Mouse (Mus musculus) forebrain, embryonic 14.5 days (tissue): Measurements from ENCODE around the gene Elf2. TPM values are rescaled to one million over a fixed set of nuclear protein-coding genes. Genes with fewer than 3 reads are reported as not detected.

ENCODE experiments used
- ATAC-seq: fragments of 200-750 bp; cut with Nextera tagmentation; 2 replicates; pipeline ENCODE4 v1.8.0; 2017; ENCODE audit warnings: mild to moderate bottlenecking, moderate library complexity
- DNase-seq: peaks from one replicate; pipeline ENCODE4 v3.0.0-alpha.2; 2015; ENCODE audit warnings: low spot score
- H3K27ac ChIP-seq: fragments of 300-500 bp; sonication (generic); 2 replicates; pipeline ENCODE4 v1.5.1; 2014; ENCODE audit warnings: low read depth, mild to moderate bottlenecking, control low read depth, low read length, moderate library complexity
- H3K27me3 ChIP-seq: fragments of 300-500 bp; sonication (generic); replicated peaks from 2 replicates; pipeline ENCODE4 v1.6.1; 2014; ENCODE audit warnings: low read length, control low read depth, mixed read lengths; ENCODE audit not compliant: control insufficient read depth, insufficient read depth
- H3K36me3 ChIP-seq: fragments of 300-500 bp; sonication (generic); 2 replicates; pipeline ENCODE4 v1.6.1; 2014; ENCODE audit warnings: low read length, control low read depth; ENCODE audit not compliant: control insufficient read depth, insufficient read depth
- H3K4me1 ChIP-seq: fragments of 300-500 bp; sonication (generic); 2 replicates; pipeline ENCODE4 v1.6.1; 2014; ENCODE audit warnings: antibody characterized with exemption, low read length, control low read depth; ENCODE audit not compliant: control insufficient read depth, insufficient read depth
- H3K4me2 ChIP-seq: fragments of 300-500 bp; sonication (generic); 2 replicates; pipeline ENCODE4 v1.6.1; 2014; ENCODE audit warnings: mild to moderate bottlenecking, control low read depth, low read length
- H3K4me3 ChIP-seq: fragments of 300-500 bp; sonication (generic); 2 replicates; pipeline ENCODE4 v1.5.1; 2014; ENCODE audit warnings: low read depth, low read length, control low read depth
- H3K9ac ChIP-seq: fragments of 300-500 bp; sonication (generic); 2 replicates; pipeline ENCODE4 v1.6.1; 2014; ENCODE audit warnings: mild to moderate bottlenecking, low read length, control low read depth, moderate library complexity
- H3K9me3 ChIP-seq: fragments of 300-500 bp; sonication (generic); replicated peaks from 2 replicates; pipeline ENCODE4 v1.6.1; 2016; ENCODE audit warnings: low read length, control low read depth, mixed read lengths; ENCODE audit not compliant: control insufficient read depth
- WGBS: fragments of 180-500 bp; shearing (Covaris S2); extraction: QIAGEN DNeasy Blood & Tissue Kit; methylation state at CpG from one replicate; pipeline ENCODE4 v1.1.7; 2014; 5-methylcytosine and 5-hydroxymethylcytosine counted together
- polyA plus RNA-seq: library from polyadenylated mRNA; unstranded; fragments of >200 nt; fragmentation: Nextera tagmentation; extraction: Ambion mirVana; gene quantifications from 2 replicates; pipeline ENCODE4 v1.2.1, GENCODE M21; 2014

Gene Elf2
- polyA plus RNA-seq, 1 experiment from 2014 or later = 49.9 TPM

- Histone ChIP-seq H3K4me1 (no peaks in the 10 kb centered on the region), H3K27ac (no peak overlapping the region), H3K4me2 (no peak overlapping the region), H3K27me3 (no peaks in the 10 kb centered on the region), H3K36me3 (no peaks in the 10 kb centered on the region), H3K9ac (no peak overlapping the region), H3K9me3 (no peaks in the 10 kb centered on the region), H3K4me3 (no peak overlapping the region)
- DNase-seq (no peak), ATAC-seq (no peak)
- WGBS = 96% methylated on average over 3 of the region's 3 CpGs
Observed at GRCm38 (mm10) chr3:51232205-51232910, 108.1 kb downstream of the Elf2 start.

- no peaks in the 10 kb centered on the region for H3K27me3 ChIP-seq
- no peak for ATAC-seq
- 74% methylated on average over 3 of the region's 3 CpGs for WGBS
Observed at GRCm38 (mm10) chr3:51231499-51231898, 109.0 kb downstream of the Elf2 start.

GRCm38 (mm10) chr3:51230886-51231285 is 109.6 kb downstream of the Elf2 start:
- no peaks in the 10 kb centered on the region for H3K27me3 ChIP-seq
- no peak for DNase-seq

More at GRCm38 (mm10) chr3:51231499-51231898, 109.0 kb downstream of the Elf2 start:
- Histone ChIP-seq H3K4me3 (no peak overlapping the region), H3K4me2 (no peak overlapping the region), H3K4me1 (no peaks in the 10 kb centered on the region; the same call in 1 of the 2 replicates), H3K9ac (no peak overlapping the region), H3K36me3 (no peaks in the 10 kb centered on the region), H3K27ac (no peak overlapping the region), H3K9me3 (no peaks in the 10 kb centered on the region)
- no peak for DNase-seq

GRCm38 (mm10) chr3:51230146-51230835 is 110.2 kb downstream of the Elf2 start:
- H3K27ac ChIP-seq = no peak overlapping the region
- no peaks in the 10 kb centered on the region for H3K36me3 ChIP-seq
- ATAC-seq (no peak), DNase-seq (no peak)
- H3K27me3 ChIP-seq = no peaks in the 10 kb centered on the region
- no peak overlapping the region for H3K9ac ChIP-seq
- H3K4me1 ChIP-seq = peaks cover 4% of the 10 kb centered on the region; the same call in 1 of the 2 replicates
- no peak overlapping the region for H3K4me3 ChIP-seq
- no peak overlapping the region for H3K4me2 ChIP-seq
- no peaks in the 10 kb centered on the region for H3K9me3 ChIP-seq
- 94% methylated on average over 6 of the region's 6 CpGs for WGBS

More at GRCm38 (mm10) chr3:51230886-51231285, 109.6 kb downstream of the Elf2 start:
- H3K36me3 ChIP-seq = no peaks in the 10 kb centered on the region
- no peak overlapping the region for H3K9ac ChIP-seq
- H3K4me2 ChIP-seq = no peak overlapping the region
- no peak overlapping the region for H3K4me3 ChIP-seq
- WGBS = 82% methylated on average over 5 of the region's 5 CpGs
- no peaks in the 10 kb centered on the region for H3K9me3 ChIP-seq
- no peak overlapping the region for H3K27ac ChIP-seq
- H3K4me1 ChIP-seq = no peaks in the 10 kb centered on the region; the same call in 1 of the 2 replicates
- no peak for ATAC-seq

- Histone ChIP-seq H3K4me1 (peaks cover 4% of the 10 kb centered on the region; the same call in 1 of the 2 replicates), H3K27me3 (no peaks in the 10 kb centered on the region), H3K9me3 (no peaks in the 10 kb centered on the region), H3K9ac (no peak overlapping the region), H3K4me2 (no peak overlapping the region), H3K36me3 (no peaks in the 10 kb centered on the region), H3K27ac (no peak overlapping the region), H3K4me3 (no peak overlapping the region)
- WGBS = 70% methylated on average over 3 of the region's 3 CpGs
- no peak for ATAC-seq
- DNase-seq = peak; percentile 31
Observed at GRCm38 (mm10) chr3:51229226-51229625, 111.2 kb downstream of the Elf2 start.

GRCm38 (mm10) chr3:51228821-51229205 is 111.7 kb downstream of the Elf2 start:
- H3K27me3 ChIP-seq = no peaks in the 10 kb centered on the region
- H3K4me3 ChIP-seq = no peak overlapping the region
- no peaks in the 10 kb centered on the region for H3K36me3 ChIP-seq
- WGBS = 75% methylated on average over 9 of the region's 9 CpGs
- no peak overlapping the region; the same call in 1 of the 2 replicates for H3K27ac ChIP-seq
- DNase-seq (no peak), ATAC-seq (no peak)
- H3K4me2 ChIP-seq = no peak overlapping the region
- H3K9ac ChIP-seq = no peak overlapping the region
- H3K9me3 ChIP-seq = no peaks in the 10 kb centered on the region
- peaks cover 6% of the 10 kb centered on the region; the same call in 1 of the 2 replicates for H3K4me1 ChIP-seq

- H3K27ac ChIP-seq = no peak overlapping the region
Observed at GRCm38 (mm10) chr3:51228038-51228820, 112.2 kb downstream of the Elf2 start.

GRCm38 (mm10) chr3:51226601-51227000 is 113.9 kb downstream of the Elf2 start:
- Histone ChIP-seq H3K27ac (no peak overlapping the region), H3K4me1 (peaks cover 6% of the 10 kb centered on the region; the same call in 1 of the 2 replicates), H3K9me3 (no peaks in the 10 kb centered on the region), H3K4me3 (no peak overlapping the region), H3K9ac (no peak overlapping the region), H3K36me3 (no peaks in the 10 kb centered on the region), H3K4me2 (0 out of 2 replicates have a peak overlapping the region, but pooled peaks have one; percentile 74), H3K27me3 (no peaks in the 10 kb centered on the region)
- 89% methylated on average over 3 of the region's 3 CpGs for WGBS
- no peak for ATAC-seq
- no peak for DNase-seq

More at GRCm38 (mm10) chr3:51228038-51228820, 112.2 kb downstream of the Elf2 start:
- Histone ChIP-seq H3K9me3 (no peaks in the 10 kb centered on the region), H3K27me3 (no peaks in the 10 kb centered on the region), H3K4me3 (no peak overlapping the region), H3K36me3 (no peaks in the 10 kb centered on the region), H3K9ac (no peak overlapping the region), H3K4me1 (peaks cover 6% of the 10 kb centered on the region; the same call in 1 of the 2 replicates), H3K4me2 (no peak overlapping the region)
- WGBS = 77% methylated on average over 10 of the region's 10 CpGs
- ATAC-seq (no peak), DNase-seq (no peak)
